Mouse (Mus musculus): ENCODE results near the gene Kdm7a. TPM values are rescaled to one million over a fixed set of nuclear protein-coding genes. Genes with fewer than 3 reads are reported as not detected.

Kdm7a gene
- 13.6 and 19.3 TPM in 2 replicates for total RNA-seq (2017)

- ATAC-seq (replicated peaks; ENCODE audit: low read depth, poor library complexity, severe bottlenecking), result peak; percentile 39
Measured at GRCm38 (mm10) chr6:39206581-39207461, at the start of gene Kdm7a. TSS of gene Kdm7a (minus strand) at chr6:39206789.

GRCm38 (mm10) chr6:39255271-39255670 is 48.7 kb upstream of the Kdm7a start:
- no peak for ATAC-seq (replicated peaks; ENCODE audit: low read depth, poor library complexity, severe bottlenecking)

- ATAC-seq (replicated peaks; ENCODE audit: low read depth, poor library complexity, severe bottlenecking), result no peak
Measured at GRCm38 (mm10) chr6:39250055-39250454, 43.5 kb upstream of the Kdm7a start.

- no peak for ATAC-seq (replicated peaks; ENCODE audit: low read depth, poor library complexity, severe bottlenecking)
Measured at GRCm38 (mm10) chr6:39249176-39249770, 42.7 kb upstream of the Kdm7a start.

GRCm38 (mm10) chr6:39244066-39244465 is 37.5 kb upstream of the Kdm7a start:
- ATAC-seq (replicated peaks; ENCODE audit: low read depth, poor library complexity, severe bottlenecking), result 0 out of 2 replicates have a peak, but pooled peaks have one; percentile 27

GRCm38 (mm10) chr6:39243511-39243961 is 36.9 kb upstream of the Kdm7a start:
- no peak for ATAC-seq (replicated peaks; ENCODE audit: low read depth, poor library complexity, severe bottlenecking)

- no peak for ATAC-seq (replicated peaks; ENCODE audit: low read depth, poor library complexity, severe bottlenecking)
Measured at GRCm38 (mm10) chr6:39242718-39243471, 36.3 kb upstream of the Kdm7a start.

GRCm38 (mm10) chr6:39241421-39241891 is 34.9 kb upstream of the Kdm7a start:
- no peak for ATAC-seq (replicated peaks; ENCODE audit: low read depth, poor library complexity, severe bottlenecking)

- no peak for ATAC-seq (replicated peaks; ENCODE audit: low read depth, poor library complexity, severe bottlenecking)
Measured at GRCm38 (mm10) chr6:39240956-39241355, 34.4 kb upstream of the Kdm7a start.

GRCm38 (mm10) chr6:39237887-39238286 is 31.3 kb upstream of the Kdm7a start:
- ATAC-seq (replicated peaks; ENCODE audit: low read depth, poor library complexity, severe bottlenecking), result no peak

GRCm38 (mm10) chr6:39232617-39233016 is 26.0 kb upstream of the Kdm7a start:
- ATAC-seq (replicated peaks; ENCODE audit: low read depth, poor library complexity, severe bottlenecking), result peak; percentile 57

GRCm38 (mm10) chr6:39230664-39231063 is 24.1 kb upstream of the Kdm7a start:
- peak; percentile 85 for ATAC-seq (replicated peaks; ENCODE audit: low read depth, poor library complexity, severe bottlenecking)

GRCm38 (mm10) chr6:39226610-39226955 is 20.0 kb upstream of the Kdm7a start:
- peak; percentile 46 for ATAC-seq (replicated peaks; ENCODE audit: low read depth, poor library complexity, severe bottlenecking)

- ATAC-seq (replicated peaks; ENCODE audit: low read depth, poor library complexity, severe bottlenecking), result peak; percentile 9; the same call in 1 of the 2 replicates
Measured at GRCm38 (mm10) chr6:39225876-39226609, 19.5 kb upstream of the Kdm7a start.

- ATAC-seq (replicated peaks; ENCODE audit: low read depth, poor library complexity, severe bottlenecking), result no peak
Measured at GRCm38 (mm10) chr6:39223328-39223885, 16.8 kb upstream of the Kdm7a start.

GRCm38 (mm10) chr6:39222487-39222886 is 15.9 kb upstream of the Kdm7a start:
- peak; percentile 42; the same call in 1 of the 2 replicates for ATAC-seq (replicated peaks; ENCODE audit: low read depth, poor library complexity, severe bottlenecking)

GRCm38 (mm10) chr6:39217961-39218360 is 11.4 kb upstream of the Kdm7a start:
- no peak for ATAC-seq (replicated peaks; ENCODE audit: low read depth, poor library complexity, severe bottlenecking)

GRCm38 (mm10) chr6:39217138-39217537 is 10.5 kb upstream of the Kdm7a start:
- no peak for ATAC-seq (replicated peaks; ENCODE audit: low read depth, poor library complexity, severe bottlenecking)

GRCm38 (mm10) chr6:39214949-39215606 is 8.5 kb upstream of the Kdm7a start:
- ATAC-seq (replicated peaks; ENCODE audit: low read depth, poor library complexity, severe bottlenecking), result no peak
